Mouse (Mus musculus) liver, postnatal 0 days (tissue): Measurements from ENCODE around the gene Nell1.

ENCODE experiments used
- CTCF ChIP-seq: sonication (generic); IDR thresholded peaks from 2 replicates; pipeline ENCODE4 v1.5.1; 2016; ENCODE audit warnings: antibody characterized with exemption, low read depth
- EP300 ChIP-seq: IDR thresholded peaks from 2 replicates; pipeline ENCODE4 v1.6.1; 2016; ENCODE audit warnings: antibody characterized with exemption, low read depth, mild to moderate bottlenecking

DNA sequence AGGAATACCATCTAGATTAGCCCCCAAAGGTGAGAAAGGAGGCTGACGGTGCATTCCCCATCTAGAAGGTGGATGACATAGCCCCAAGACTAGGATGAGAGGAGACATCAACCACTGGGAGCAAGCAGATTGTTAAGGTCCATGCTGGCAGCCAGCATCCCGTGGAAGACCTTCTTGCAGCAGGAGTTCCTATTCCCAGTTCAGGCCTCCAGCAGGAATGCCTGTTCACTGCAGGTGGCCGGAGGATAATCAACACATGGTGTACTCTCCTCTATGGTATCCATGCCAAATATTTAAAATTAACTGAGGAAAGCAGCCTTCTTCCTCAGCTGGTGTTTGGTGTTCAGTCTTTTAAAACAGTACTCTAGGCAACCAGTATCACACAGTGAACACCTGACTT is 574.9 kb downstream of the Nell1 start:
- no peak for TF ChIP-seq CTCF
- no peak for TF ChIP-seq EP300
